Mouse (Mus musculus): ENCODE measurements around the gene Gm10283.
A peak's percentile ranks its signal among the peaks of the same experiment; 100 is the strongest.
"Not testable (repeated sequence)": the region's sequence is repeated elsewhere in the genome, so short reads cannot be mapped to it uniquely, and the experiment has no call there.

Gm10283 gene

DNA sequence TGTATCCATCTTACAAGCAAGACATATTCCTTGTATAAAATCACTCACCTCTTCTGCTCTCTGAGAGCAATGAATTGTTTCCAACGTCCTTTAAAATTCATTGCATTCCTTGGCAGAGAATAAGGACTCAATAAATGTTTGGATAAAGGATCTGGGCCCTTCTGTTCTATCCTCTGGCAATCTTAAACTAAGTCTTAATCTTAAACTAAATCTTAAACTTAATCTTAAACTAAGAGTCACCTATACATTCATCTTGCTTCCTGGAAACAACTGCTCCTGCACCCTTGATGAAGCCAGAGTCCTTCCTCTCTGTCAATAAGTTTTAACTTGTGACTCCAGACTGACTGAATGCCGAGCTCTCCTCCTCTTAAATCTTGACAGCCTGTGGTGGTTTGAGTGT is at the start of gene Gm10283:
Gene Gm10283, minus strand, starts transcription at position 101 of the 400 bp plus-strand sequence.
- DNase-seq (ENCODE audit: low spot score in 2 of 2) = no peak

DNA sequence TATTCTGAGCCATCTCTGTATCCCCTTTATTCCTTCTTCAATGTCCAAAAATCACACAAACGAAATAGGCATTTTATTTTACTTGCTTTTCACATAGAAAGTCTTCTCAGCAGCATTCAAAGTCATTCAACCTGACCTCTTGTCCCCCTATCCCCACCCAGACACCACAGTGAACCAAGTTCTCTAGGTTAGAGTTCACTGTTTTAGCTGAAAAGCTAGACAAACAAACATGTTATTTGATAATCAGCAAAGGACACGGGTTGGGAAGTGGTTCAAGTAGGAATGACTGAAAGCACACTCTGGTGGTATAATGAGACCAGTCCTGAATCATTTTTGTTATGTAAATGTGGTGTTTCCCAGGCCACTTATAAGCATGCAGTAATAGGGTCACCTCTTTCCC is 31.9 kb upstream of the Gm10283 start:
- no peak for DNase-seq (ENCODE audit: low spot score in 2 of 2)

DNA sequence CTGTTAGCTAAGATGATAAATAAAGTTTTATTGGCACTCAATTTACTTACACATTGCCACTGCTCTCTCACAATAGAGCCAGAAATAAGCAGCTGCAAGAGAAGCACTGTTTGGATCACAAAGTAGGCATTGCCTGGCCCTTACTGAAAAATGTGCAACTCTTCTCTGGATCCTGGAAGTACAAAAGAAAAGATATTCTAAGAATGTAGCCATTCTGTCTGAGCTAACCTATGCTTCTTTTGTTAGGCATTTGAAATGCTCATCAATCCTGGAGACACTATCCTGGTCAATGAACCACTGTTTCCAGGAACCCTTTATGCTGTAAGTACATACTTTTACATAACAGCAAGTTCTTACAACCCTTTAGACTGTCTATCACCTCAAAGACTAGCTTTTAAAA is 15.3 kb upstream of the Gm10283 start:
- DNase-seq (ENCODE audit: low spot score in 2 of 2) = no peak

DNA sequence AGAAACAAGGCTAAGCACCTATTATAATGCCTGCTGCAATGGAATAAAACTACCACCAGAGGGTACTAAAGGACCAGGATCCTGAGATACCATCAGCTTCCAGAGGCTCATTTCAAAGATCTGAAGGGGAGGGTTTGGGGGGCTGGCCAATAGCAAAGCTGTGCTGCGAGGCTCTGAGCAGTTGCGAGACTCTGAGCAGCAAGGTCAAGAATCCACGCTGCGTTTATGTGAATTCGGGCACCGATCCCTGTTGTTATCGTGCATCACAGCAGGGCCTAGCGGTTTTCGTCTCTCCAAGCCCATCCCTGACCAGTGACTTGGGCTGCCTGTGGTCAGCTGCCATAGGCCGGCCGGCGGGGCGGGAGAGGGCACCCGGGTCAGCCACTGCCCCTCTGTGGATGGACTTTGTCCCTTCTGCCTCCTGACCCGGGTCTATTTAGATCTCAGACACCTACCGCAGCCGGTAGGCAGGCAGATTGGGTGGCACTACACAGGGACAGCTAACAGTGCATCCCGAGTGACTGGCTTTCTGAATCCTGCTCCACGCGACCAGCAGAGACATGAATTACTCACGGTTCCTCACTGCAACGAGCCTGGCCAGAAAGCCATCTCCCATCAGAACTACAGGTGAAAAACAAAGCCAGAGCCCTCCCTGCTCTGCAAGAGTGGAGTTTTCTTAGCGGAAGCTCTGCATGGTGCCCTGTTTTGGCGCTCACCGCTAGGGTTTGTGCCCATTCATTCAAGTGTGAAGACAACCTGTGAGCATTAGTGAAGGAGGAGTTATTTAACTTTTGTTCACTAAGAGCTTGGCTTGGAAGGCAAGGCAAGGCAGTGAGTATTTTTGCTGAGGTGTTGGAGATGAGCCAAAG is 2.9 kb upstream of the Gm10283 start, which contains the start of gene Aadat:
Gene Aadat, plus strand, starts transcription at position 280 of the 869 bp plus-strand sequence.
- peak; percentile 44 to 82 for DNase-seq (ENCODE audit: low spot score in 2 of 2)

DNA sequence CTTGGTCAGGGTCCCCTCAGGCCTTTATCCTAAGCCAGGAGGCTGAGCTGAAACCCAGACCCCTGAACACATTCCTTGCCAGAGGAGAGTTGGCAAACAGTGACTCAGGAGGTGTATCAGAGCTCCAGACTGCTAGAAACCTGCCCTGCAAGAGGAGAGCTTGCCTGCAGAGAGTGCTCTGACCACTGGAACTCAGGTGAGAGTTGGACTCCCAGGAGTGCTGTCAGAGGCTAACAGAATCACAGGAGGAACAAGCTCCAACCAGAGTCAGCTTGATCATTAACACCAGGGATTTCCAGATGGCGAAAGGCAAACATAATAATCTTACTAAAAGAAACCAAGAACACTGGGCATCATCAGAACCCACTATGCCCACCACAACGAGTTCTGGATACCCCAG is 8.0 kb downstream of the Gm10283 start:
- DNase-seq (ENCODE audit: low spot score in 2 of 2) = not testable (repeated sequence)

DNA sequence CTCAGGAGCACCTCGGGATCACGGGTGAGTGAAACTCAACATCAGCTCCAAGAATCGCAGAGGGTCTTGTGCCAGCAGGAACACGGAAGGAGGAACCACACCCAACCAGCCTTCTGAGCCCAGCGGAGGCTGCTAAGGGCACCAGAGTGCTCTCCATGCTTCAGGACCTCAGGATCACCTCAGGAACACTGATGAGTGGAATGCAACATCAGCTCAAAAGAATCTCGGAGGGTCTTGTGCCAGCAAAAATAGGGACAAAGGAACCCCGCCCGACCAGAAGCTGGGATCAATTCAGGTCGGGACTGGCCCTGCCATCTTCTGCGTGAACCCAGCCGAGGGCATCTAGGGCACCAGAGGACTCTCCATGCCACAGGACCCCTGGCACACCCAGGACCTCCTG is 8.4 kb downstream of the Gm10283 start:
- DNase-seq (ENCODE audit: low spot score in 2 of 2) = no peak

DNA sequence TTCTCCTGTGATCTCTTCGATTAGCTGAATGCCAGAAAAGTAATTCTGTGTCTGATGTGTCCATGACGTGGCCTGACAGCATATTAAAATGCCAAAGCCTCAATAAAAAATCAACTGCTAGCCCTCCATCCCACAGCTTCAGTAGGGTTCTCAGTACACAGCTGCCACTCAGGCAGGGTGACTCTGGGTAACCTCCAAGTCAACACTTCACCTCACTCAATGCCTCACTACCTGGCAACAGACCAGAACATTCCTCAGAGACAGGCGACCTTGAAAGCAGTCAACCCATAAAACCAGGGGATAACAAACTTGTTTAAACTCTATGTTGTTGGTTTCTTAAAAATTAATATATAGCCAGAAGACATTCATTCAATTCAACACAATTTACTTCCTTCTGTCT is 10.5 kb downstream of the Gm10283 start:
- DNase-seq (ENCODE audit: low spot score in 2 of 2) = no peak

DNA sequence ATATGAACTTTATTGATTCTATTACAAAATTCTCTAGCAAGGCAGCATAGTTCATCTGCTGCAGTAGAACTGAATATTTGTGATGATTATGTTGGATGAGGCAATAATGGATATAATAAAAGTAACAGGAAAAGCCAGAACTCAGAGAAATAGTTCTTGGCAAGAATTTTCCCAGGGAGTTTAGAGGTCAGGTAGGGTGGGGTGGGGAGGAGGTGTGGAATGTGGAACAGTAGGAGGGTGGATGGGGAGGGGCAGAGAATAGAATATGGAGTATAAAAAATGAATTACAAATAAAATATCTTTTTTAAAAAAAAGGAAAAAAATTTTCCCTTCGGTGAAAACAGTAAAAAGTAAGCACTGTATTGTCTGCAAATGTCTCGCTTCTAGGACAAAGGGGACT is 11.1 kb downstream of the Gm10283 start:
- DNase-seq (ENCODE audit: low spot score in 2 of 2) = no peak

DNA sequence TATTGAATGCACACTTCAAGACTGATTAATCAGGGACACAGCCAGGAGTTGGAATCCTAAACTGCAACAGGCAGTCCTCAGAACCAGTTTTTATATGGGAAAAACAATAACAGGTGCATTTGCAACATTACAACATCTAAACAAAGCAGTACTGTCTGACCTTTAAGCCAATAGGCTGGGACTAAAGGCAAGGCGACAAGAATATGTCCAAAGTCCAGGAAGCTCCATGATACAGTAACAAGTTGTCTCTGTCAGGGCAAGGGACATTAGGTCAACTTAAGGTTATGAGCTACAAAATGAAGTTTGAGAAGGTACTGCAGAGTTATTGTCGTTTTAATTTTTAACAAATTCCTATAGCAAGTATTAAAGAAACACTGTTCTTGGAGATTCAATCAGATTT is 12.9 kb downstream of the Gm10283 start:
- no peak for DNase-seq (ENCODE audit: low spot score in 2 of 2)

DNA sequence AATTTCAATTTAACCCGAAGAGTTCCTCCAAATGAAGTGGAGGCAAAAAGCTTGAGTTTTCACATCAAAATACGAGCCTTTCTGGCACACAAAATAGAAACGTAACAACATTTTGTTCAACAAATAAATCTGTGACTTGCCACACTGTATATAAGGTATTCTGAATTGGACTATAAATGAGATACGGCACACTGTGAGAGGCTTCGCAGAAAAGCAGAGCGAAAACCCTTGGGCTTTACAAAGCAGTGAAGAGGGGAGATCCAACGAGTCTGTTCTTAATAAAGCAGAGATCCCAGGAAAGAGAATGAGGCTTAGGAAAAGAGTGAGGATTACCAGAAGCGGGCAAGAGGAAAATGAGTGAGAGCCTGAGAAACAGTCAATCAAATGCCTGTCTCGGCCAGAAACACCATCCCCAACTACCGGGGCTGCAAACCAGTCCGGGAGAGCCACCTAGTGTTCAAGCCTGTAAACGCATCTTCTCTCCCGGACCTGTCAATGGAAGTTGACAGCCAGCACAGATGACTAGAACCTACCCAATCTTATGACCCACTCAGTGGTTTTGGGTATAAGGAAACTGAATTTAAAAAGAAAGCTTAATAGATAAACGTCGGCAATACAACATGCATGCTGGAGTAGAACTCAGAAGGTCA is 36.2 kb downstream of the Gm10283 start:
- peak in 1 of 2 experiments; percentile 78 for DNase-seq (ENCODE audit: low spot score in 2 of 2)

DNA sequence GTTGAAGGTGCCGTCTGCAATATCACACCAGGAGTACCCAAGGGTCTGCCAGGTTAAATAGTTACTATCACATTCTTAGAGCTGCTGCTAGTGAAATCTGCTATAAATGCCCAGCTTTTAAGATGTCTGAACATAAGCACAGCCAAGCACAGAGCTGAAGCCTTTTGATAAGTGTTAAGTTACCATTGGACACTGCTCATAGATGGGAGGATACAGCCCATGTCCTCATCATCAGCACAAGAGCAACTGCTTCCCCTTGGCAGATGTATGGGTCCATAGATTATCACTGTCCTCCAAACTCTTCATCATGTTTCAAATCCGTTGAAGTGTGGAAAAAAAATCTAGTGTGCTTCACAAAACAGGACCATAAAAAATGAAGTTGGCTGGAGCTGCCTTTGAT is 53.7 kb downstream of the Gm10283 start:
- no peak for DNase-seq (ENCODE audit: low spot score in 2 of 2)

DNA sequence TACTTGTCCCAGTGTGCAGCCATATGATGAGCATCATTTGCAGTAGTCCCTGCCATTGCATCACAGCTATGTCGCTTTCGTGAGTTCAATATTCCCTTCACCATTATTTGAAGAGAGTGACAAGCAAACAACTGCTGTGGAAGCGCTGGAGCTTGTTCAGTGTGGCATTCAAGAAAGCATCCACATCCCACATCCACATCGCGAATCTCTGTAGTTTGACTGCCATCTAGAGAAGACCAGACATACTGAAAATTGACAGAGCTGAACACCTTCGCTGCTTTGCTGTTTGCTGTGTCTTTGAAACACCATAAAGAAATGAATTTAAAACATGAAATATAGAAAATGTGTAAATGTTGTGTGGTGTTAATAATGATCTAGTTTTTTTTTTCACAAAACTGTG is 58.0 kb downstream of the Gm10283 start:
- DNase-seq (ENCODE audit: low spot score in 2 of 2) = peak in 1 of 2 experiments; percentile 30

DNA sequence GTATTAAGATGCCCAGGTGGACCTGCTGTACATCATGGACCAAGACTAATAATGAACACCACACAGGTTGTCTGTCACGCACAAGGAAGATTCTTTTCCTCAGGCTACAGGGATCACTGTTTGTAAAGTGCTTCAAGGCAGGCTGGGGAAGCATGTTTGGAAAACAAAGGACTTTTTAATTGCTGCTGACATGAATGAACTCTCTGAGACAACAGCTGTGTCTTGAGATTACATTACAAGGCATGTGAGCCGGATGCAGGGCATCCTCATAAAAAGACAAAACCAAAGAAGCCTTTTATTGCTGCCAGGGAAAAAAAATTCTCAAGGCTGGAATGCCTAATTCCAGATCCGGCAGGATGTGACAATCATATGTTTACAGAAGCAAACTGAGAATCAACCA is 64.4 kb downstream of the Gm10283 start:
- no peak for DNase-seq (ENCODE audit: low spot score in 2 of 2)

DNA sequence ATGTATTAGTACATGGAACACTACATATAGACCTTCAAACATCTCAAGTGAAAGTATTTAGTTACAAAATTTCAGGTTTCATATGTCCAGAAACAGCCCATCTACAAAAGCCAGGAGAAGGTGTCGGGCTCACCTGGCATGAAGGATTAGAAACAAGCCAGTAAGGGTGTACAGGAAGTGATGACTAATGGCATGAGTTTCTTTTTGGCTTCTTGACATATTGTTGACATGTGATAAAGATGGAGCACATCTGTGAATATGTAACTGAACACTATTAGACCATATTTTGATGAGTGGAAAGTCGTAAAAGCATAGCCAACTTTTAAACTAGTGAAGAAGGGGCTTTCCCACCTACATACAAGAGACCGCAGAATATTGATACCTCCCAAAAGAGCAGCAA is 66.1 kb downstream of the Gm10283 start:
- DNase-seq (ENCODE audit: low spot score in 2 of 2) = no peak

DNA sequence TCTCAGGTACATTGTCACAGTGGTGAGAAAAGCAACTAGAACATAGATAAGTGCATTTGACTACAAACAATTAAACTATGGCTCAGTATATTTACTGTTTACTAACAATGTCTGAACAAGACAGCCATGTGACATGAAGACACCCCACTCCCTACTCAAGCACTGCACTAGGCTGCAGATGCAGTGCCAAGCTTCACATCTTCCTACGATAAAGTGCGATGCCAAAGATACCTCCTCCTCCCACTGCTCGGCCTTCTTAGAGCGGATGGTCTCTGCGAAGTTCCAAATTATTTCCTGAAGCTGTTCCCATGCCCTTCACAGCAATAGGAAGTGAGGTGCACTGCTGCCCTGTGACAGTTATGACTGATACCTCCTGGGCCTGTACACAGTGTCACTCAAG is 70.3 kb downstream of the Gm10283 start:
- DNase-seq (ENCODE audit: low spot score in 2 of 2) = no peak

DNA sequence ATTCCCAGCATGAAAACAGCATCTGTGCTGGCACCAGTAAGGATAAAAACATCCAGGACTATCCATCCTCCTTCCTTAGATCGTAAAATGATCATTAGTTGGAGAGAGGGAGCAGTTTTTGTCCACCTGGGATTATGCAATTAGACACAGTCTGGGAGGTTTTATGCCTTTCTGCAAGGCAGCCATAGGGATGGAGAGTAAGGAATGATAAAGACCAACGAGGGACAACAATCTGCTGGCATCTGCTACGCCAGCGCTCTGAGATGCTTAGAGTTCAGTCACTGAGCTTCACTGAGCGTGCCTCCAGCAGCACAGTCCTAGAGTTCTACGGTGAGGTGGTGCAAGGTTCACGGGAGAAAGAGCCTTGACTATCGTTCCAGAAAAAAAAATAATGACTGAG is 96.6 kb downstream of the Gm10283 start:
- no peak for DNase-seq (ENCODE audit: low spot score in 2 of 2)

DNA sequence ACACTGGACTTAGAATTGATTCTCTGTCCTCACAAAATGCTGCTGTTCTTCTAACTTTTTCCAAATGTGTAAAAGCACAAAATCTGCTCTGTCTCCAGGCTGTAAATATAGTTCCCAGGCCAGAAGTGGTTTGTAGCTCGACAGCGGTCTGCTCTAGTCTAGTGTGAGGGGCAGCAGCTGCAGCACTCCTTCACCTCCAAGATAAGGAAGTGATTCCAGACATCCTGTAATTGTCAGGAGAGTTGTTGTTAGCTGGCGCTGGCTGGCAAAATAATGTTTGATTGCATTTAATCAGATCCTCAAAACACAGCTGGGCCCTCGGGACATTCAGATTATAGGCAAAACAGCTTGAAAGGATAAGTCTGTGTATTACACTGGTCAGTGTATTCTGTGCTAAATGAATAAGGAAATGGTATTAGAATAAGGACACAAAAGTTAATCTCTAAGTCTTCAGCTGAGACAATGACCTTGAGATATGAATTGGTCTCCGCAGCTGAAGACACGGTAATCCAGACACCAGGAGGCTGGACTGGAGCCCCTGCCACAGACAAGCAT is 97.9 kb downstream of the Gm10283 start:
- DNase-seq (ENCODE audit: low spot score in 2 of 2) = no peak

DNA sequence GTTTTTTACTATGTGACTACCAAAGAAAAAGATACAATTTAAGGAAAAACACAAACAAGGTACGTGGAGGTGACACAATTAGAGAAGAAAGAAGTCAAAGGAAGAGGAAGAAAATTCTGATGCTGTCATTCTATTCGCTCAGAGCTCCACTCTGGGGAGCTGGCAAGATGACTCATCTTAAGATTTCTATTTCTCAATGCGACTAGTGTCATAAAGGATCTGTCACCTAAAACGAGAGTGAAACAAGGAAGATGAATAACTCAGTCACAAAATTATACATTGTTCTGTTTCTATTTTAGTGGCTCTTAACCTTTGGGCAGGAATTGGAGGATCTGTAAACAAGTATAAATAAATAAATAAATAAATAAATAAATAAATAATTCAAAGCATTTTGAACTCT is 109.3 kb downstream of the Gm10283 start:
- DNase-seq (ENCODE audit: low spot score in 2 of 2) = no peak

DNA sequence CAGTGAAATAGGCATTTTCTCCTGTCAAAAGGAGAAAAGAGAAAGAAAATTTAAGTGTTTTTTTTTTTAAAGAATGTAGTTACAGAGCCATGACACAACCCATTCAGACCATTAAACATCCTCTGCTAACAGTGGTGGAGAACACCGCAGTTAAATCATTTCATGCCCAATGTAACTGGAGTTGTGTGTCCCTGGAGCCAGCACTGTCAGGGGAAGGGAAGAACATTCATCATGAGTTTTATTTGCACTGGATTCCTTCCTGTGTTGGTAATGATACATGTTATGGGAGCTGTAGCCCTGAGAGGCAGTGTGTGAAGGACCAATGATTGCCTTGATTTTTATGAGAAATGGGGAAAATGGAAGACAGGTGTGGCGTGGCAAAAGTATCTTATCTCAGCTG is 116.4 kb downstream of the Gm10283 start:
- no peak for DNase-seq (ENCODE audit: low spot score in 2 of 2)

All from left cerebral cortex, adult 9 months (tissue).